Mouse (Mus musculus): ENCODE measurements around the gene Fbxo22.
"Not testable (repeated sequence)": the region's sequence is repeated elsewhere in the genome, so short reads cannot be mapped to it uniquely, and the experiment has no call there.

Gene Fbxo22

GRCm38 (mm10) chr9:55236235-55237165 lies 27.8 kb downstream of the Fbxo22 start:
- no peak for DNase-seq (ENCODE audit: low read depth)

GRCm38 (mm10) chr9:55240852-55241251 lies 32.1 kb downstream of the Fbxo22 start:
- no peak for DNase-seq (ENCODE audit: low read depth)

- peak; percentile 33 for DNase-seq (ENCODE audit: low read depth)
These were observed 33.3 kb downstream of the Fbxo22 start for GRCm38 (mm10) chr9:55241863-55242685.

GRCm38 (mm10) chr9:55243280-55243679 lies 34.6 kb downstream of the Fbxo22 start:
- no peak for DNase-seq (ENCODE audit: low read depth)

GRCm38 (mm10) chr9:55244079-55244478 lies 35.4 kb downstream of the Fbxo22 start:
- DNase-seq (ENCODE audit: low read depth) = no peak

GRCm38 (mm10) chr9:55245057-55245750 lies 36.5 kb downstream of the Fbxo22 start:
- DNase-seq (ENCODE audit: low read depth) = not testable (repeated sequence)

- no peak for DNase-seq (ENCODE audit: low read depth)
These were observed 37.7 kb downstream of the Fbxo22 start for GRCm38 (mm10) chr9:55246440-55246839.

GRCm38 (mm10) chr9:55246918-55247317 lies 38.2 kb downstream of the Fbxo22 start:
- no peak for DNase-seq (ENCODE audit: low read depth)

GRCm38 (mm10) chr9:55248465-55248864 lies 39.7 kb downstream of the Fbxo22 start:
- no peak for DNase-seq (ENCODE audit: low read depth)

- DNase-seq (ENCODE audit: low read depth) = no peak
These were observed 42.0 kb downstream of the Fbxo22 start for GRCm38 (mm10) chr9:55250595-55251247.

- not testable (repeated sequence) for DNase-seq (ENCODE audit: low read depth)
These were observed 43.4 kb downstream of the Fbxo22 start for GRCm38 (mm10) chr9:55252097-55252496.

GRCm38 (mm10) chr9:55253849-55254248 lies 45.1 kb downstream of the Fbxo22 start:
- no peak for DNase-seq (ENCODE audit: low read depth)

GRCm38 (mm10) chr9:55255056-55255455 lies 46.3 kb downstream of the Fbxo22 start:
- no peak for DNase-seq (ENCODE audit: low read depth)

- DNase-seq (ENCODE audit: low read depth) = no peak
These were observed 46.9 kb downstream of the Fbxo22 start for GRCm38 (mm10) chr9:55255604-55256003.

- DNase-seq (ENCODE audit: low read depth) = no peak
These were observed 48.4 kb downstream of the Fbxo22 start for GRCm38 (mm10) chr9:55257105-55257504.

GRCm38 (mm10) chr9:55259741-55260140 lies 51.0 kb downstream of the Fbxo22 start:
- DNase-seq (ENCODE audit: low read depth) = no peak

- no peak for DNase-seq (ENCODE audit: low read depth)
These were observed 55.9 kb downstream of the Fbxo22 start for GRCm38 (mm10) chr9:55264356-55265302.

- no peak for DNase-seq (ENCODE audit: low read depth)
These were observed 63.3 kb downstream of the Fbxo22 start for GRCm38 (mm10) chr9:55271960-55272560.

GRCm38 (mm10) chr9:55273906-55274305 lies 65.2 kb downstream of the Fbxo22 start:
- DNase-seq (ENCODE audit: low read depth) = no peak

All from c-Kit-positive CD71-negative TER-119-negative erythroid progenitor cells, embryonic 14.5 days (primary cell).